Mouse (Mus musculus) CD4-positive, CD25-positive, alpha-beta regulatory T cell, adult 2 months (primary cell): ENCODE measurements at regions not wholly inside any gene's neighbourhood (a gene's known extent, or its start where the extent isn't known, plus 50 kb on each side); places are given as distances from the start of the nearest gene placed in this dataset.

Experiments used
- DNase-seq: peaks from one replicate; pipeline ENCODE4 v3.0.0-alpha.2; 2012; ENCODE audit warnings: low read depth, low spot score

DNA sequence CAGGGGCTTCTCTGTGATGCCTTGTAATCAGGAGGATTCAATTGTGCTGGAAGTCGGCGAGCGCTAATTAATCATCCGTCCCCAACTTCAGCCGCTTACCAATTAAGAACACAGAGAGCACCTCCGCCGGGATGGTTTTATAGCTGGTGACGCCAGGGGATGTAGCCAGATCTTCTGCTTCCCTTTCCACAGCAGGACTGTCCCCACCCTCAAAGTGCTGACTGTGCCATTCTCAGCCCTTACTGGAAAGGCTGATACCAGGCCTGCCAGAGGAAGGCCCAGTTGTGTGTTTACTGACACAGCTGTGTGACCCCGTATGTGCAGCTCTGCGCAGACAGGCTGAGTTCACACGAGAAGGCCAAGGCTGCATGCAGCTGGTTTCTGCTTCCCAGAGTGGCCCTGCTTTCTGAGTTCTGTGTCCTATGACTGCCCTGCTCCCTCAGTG lies 59.9 kb upstream of the Bend4 start:
- no peak for DNase-seq

DNA sequence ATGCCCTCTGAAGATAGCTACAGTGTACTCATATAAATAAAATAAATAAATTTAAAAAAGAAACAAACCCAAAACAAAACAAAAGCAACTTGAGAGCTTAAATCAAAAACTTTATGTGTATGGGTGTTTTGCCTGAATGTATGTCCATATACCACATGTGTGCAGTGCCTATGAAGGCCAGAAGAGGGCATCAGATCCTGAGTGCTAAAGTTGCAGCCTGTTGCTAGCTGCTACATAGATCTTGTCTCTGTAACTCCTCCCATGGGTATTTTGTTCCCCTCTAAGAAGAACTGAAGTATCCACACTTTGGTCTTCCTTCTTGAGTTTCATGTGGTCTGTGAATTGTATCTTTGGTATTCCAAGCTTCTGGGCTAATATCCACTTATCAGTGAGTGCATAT lies 62.6 kb upstream of the Bend4 start:
- DNase-seq = peak; percentile 5

DNA sequence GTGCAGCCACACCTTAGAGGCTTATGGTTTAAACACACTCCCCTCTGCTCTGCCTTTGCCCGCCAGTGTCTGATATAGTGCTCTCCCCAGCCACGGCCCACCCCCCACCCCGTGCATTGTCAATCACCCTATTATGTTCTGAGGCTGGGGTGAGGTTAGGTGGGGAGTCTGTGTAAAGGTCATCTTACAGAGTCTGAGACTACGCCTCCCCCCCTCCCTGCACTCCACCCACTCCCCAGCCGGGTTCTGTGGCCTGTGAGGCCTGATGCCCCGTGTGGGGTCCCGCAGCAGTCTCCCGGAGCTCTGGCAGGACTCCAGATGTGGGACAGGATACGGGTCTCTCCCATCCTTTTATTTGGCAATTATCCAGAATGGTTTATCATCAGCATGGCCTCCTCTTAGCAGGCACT lies 64.8 kb upstream of the Bend4 start:
- DNase-seq = no peak

DNA sequence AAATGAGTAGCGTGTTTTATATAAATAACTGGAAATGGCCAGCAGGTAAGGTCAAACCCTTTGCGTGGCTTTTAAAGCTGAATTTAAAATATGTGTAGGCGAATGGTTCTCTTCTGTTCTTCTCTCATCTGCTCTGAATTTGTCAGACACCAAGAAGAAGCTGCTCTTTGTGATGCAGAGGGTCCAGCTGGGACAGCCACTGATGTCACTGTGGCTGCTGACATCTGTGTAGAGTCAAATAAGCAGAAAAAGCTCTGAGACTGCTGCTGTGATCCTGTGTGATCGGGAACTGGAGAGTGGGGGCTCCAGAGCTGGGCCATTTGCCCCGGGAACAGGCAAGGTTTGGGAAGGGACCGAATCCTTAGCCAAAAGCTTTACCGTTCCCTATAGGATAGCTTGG lies 68.6 kb upstream of the Bend4 start:
- DNase-seq = no peak

DNA sequence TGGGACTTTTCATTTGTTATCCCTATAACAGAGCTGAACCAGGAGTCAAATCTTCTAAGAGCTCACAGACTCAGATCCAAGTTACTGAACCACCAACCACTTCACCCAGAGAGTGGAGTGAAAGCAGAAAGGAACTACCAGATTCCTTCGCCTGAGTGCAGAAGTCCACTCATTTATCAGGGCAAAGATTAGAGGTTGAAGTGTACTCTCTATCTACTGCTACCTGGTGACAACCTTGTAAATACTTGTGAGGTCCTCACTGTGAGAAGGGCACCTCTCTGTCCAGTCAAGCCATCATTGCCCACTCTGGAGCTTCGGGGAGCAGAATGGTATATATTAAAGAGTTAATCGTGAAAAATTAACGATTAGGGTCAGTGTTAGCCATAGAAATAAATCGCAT lies 87.4 kb upstream of the Shisa3 start:
- no peak for DNase-seq

DNA sequence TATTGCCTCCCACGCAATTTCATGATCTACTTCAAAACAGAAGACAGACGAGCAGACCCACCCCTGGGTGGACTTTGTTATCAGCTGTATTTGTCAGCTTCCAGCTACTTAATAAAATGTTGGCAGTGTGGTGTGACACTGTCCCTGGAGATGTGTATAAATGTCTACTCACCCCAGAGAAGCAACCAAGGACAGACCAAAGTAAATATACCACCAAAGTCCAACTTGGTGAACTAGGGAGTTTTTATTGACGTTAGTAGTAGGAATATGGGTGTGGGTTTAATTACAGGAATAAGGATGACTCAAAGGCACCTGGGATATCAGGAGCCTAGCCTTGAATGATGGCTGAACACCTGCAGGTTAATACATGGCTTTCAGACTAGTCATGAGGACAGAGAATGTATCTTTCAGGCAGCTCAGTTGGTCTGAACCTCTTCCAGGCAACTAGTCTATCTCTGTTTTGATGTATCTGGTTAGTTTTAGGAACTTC lies 86.2 kb upstream of the Shisa3 start:
- no peak for DNase-seq

DNA sequence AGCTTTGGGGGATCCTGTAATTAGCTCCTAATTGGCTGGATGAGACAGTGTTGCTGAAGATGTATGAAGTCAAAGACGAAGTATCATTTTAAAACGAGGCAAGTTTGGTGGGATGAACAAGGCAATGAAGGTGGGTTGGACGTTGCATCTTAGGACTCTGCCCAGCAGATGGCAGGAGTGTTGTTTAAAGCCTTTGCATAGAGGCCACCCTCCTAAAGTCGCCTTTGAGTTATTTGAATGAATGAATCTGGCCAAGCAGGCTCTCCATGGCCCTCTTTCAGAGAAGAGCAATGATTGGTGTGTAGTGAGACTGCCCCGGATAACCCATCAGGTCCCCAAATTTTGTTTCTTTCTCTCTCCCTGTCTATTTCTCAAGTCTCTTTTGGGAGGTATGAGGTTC lies 77.5 kb upstream of the Shisa3 start:
- no peak for DNase-seq

DNA sequence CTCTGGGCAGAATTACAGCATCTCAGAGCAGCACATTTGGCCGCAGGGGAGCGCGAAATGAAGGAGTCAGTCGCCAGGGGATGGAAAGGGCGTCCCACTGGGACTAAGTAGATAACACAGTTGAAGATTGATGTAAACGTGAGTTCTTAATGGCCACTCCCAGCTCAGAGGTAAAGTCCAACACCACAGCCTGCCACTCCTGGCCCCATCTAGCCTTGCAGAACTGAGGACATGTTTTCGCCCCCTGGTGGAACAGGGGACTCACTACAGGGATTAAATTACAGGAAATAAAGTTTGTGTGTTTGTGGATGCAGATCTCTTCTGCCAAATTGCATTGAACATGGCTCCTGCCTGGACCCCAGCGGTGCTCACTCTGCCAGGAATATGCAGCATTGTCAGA lies 76.7 kb upstream of the Shisa3 start:
- peak; percentile 37 for DNase-seq

DNA sequence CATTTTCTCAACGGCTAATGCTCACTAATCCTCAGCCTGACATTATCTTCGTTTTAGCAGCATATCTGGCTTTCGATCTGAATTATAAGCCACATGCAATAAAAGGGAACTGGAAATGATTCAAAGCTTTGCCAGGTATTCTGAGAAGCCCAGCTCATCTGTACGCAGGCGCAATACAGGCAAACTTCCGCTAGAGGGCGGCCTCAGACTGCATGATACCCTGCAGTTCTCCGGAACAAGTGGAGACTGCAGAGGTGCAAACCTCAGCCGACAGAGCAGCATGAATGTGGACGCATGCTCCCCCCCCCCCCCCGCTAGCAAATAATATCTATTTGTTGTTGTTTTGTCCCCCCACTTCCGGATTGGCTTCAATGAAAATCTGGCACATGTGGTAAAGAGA lies 75.3 kb upstream of the Shisa3 start:
- peak; percentile 83 for DNase-seq

DNA sequence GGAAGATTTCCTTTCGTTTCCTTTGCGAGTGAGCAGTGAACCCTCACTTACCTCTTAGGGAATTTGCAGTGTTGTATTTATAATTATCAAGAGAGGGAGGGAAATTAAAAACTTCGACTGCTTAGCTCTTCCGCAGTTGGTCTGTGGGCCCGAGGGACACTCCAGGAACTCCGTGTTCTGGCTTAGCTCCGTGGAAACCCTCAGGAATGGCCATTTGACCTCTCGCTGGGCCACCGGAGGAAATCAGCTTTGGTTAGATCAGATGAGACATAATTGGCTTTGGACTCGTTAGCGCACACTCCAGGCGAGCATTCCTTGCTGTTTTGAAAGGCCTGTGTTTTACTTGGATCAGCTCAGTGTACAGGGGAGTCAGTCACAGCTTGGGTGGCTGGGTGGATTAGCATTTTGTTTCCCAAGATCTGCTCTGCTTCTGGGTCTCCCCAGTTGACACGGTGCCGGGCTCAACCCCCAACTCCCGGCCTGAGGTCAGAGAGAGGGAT lies 74.9 kb upstream of the Shisa3 start:
- DNase-seq = no peak

DNA sequence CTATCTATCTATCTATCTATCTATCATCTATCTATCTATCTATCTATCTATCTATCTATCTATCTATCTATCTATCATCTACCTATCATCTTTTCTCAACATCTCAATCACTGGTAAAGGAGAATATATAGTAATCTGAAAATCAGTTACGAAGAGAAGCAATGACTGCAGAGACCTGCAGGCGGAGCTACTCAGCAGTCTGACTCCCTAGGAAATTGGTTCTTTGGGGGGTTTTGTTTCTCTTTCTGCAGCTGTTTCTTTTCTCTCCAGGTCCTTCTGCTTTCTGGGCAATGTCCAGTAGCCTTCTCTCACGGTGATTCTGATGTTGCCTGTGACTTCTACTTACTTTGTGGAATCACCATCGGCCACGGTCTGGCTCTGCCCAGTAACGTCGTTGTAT lies 73.6 kb upstream of the Shisa3 start:
- DNase-seq = no peak

DNA sequence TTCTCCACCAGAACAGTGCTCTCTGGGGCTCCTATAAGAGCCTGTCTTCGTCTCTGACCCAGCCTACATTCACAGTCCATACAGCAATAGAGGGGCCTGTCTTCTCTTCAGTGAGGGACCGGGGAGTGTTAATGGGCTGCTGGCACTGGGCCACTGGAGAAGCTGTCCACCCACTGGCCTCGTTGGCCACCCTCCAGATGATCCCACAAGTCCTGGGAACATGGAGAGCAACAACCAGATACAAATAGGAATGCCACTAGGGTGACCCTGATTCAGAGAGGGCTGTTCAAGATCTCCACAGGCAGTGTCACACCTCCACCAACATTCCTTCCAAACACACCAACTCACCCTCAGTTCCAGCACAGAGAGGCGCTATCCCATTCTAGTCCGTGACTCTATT lies 69.7 kb upstream of the Shisa3 start:
- no peak for DNase-seq

DNA sequence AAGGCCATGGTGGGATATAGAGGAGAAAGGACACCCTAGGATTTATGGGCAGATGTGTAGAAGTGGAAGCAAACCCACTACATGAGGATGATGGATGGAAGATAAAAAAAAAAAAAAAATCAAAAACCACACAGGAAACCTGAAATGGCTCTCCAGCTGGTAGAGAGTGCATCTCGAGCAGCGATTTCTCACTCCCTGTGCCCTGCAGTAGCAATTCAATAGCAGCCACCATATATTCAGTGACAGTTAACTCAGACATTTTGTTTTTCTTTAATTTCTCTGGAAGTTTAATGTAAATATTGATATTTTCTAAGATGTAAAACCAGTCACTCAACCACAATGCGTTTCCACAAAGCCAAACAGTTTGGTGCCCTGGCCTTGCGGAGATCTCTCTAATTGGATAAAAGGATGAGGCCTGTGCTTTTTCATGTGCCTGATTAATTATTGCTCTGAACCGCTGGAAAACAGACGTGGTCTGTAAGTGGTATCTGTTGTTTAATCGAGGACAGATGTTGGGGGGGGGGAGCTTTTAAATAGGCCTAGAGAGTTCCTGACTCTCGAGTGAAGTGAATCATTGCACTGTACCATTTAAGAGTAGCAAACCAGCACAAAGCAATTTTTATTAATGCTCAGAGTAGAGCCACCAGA lies 68.0 kb upstream of the Shisa3 start:
- DNase-seq = no peak

DNA sequence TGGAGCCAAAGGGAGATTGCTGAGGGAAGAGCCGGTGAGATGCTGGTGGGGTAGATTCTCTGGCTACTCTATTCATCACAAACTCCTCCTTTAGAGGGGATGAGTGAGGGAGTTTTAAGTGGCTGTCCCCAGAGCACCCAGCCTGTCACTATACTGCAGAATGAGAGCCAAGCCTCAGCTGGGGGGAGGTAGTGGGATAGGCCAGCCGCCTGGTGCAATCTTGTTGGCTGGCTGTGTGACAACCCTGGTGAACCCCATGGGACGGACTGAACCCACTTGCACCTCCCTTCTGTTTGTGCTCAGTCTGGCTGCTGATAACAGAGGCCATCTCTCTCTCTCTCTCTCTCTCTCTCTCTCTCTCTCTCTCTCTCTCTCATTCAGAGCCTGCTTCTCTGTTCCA lies 65.8 kb upstream of the Shisa3 start:
- no peak for DNase-seq

DNA sequence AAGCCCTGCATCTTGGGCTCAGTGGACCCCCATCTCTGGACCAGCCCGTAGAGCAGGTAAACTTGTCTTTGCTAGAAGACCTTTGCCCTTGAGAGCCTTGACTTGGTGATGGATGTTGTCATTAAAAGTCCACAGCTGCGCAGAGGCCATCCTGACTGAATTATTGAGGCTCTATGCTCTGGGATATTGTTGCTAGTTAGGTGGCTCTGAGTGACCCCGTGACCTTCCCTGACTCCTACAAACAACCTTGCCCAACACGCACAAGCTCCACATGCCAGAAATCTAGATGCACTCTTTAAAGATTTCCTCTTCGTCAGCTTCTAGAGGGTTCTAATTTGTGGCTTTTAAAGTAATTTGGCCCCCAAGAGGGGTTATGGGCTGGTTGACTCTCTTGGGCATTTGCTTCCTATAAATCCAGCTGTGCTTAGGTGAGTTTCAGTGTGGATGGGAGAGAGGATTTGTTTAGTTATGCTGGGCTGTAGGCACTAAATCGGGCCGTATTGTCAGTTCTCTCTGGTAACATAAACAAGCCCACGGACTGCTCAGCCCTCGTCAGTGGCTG lies 63.6 kb upstream of the Shisa3 start:
- DNase-seq = no peak

DNA sequence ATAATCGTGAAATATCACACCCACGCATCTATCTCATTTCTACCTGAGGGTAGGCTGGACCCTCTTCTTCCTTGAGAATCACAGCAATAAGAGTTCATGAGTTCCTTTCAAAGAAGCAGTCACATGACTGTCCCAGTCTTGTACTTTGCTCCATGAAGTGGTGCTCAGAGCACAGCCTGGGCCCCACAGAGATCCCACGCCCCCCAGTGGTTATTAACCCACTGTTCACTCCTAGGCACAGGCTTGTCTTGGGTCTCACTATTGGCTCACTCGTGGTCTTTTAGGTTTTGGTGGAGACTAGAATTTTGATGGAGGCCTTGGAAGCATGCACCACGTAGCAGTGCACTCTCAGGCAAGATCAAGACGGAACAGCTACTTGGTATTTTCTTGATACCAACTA lies 57.4 kb upstream of the Shisa3 start:
- DNase-seq = no peak

DNA sequence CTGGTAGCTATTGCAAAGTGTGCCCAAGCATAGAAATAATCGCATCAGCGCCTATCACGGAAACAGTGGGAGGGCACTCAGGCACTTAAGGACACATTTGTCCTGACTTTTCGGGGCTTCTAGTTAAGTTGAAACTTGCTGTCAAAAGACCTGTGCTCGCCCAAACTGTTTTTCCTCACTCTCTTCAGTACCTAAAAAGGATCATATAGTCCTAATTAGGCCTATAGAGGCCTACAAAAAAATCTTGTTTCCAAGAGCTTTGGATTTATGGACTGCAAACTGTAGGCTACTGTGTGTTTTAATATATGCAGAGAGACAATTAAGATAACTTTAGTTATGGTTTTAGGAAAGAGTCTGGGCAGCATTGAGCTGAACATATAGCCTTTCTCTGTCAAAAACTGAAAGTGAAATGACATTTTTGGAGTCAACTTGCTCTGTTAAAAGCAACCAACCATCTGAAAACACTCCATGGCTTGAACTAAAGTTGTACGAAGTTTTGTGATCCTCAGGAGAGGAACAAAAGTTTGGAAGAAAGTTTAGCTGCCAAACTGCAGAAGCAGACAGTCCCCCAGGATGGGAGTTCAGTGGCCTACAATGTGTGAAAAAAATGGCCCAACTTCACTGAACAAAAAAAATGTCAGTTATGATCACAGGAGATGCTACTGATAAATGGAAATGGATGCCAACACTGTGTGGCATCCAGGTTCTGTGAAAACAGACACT lies 55.9 kb upstream of the Shisa3 start:
- no peak for DNase-seq

DNA sequence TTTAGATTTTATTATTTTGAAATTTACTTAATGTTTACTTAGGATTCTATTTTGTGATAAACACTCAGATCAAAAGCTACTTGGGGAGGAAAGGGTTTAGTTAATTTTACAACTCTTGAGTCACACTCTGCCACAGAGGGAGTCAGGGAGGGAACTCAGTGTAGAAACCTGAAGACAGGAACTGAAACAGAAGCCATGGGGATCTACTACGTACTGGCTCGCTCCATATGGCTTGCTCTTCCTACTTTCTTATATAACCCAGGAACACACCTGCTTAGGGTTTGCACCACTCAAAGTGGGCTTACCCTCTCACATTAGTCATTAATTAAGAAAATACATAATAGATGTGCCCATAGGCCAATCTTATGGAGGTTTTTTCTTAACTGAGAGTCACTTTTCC lies 54.8 kb upstream of the Shisa3 start:
- no peak for DNase-seq
